Mouse (Mus musculus) heart, embryonic 11.5 days (tissue): ENCODE measurements at regions not wholly inside any gene's neighbourhood (a gene's known extent, or its start where the extent isn't known, plus 50 kb on each side); places are given as distances from the start of the nearest gene placed in this dataset.
"Not testable (repeated sequence)": the region's sequence is repeated elsewhere in the genome, so short reads cannot be mapped to it uniquely, and the experiment has no call there.

Source experiments
- ATAC-seq: fragments of 200-750 bp; cut with Nextera tagmentation; replicated peaks from 2 replicates; pipeline ENCODE4 v1.8.0; 2017; ENCODE audit warnings: moderate library complexity; ENCODE audit not compliant: insufficient number of reproducible peaks, low FRiP score, low TSS enrichment
- H3K27ac ChIP-seq: fragments of 300-500 bp; sonication (generic); 2 replicates; pipeline ENCODE4 v1.5.1; 2014; ENCODE audit warnings: mild to moderate bottlenecking, low read depth, low read length
- H3K27me3 ChIP-seq: fragments of 300-500 bp; sonication (generic); 2 replicates; pipeline ENCODE4 v1.6.1; 2014; ENCODE audit warnings: mild to moderate bottlenecking, low read length, mixed read lengths; ENCODE audit not compliant: control insufficient read depth, insufficient read depth
- H3K36me3 ChIP-seq: fragments of 300-500 bp; sonication (generic); 2 replicates; pipeline ENCODE4 v1.6.1; 2014; ENCODE audit warnings: mild to moderate bottlenecking, low read length, moderate library complexity, mixed read lengths; ENCODE audit not compliant: control insufficient read depth, insufficient read depth
- H3K4me1 ChIP-seq: fragments of 300-500 bp; sonication (generic); 2 replicates; pipeline ENCODE4 v1.6.1; 2014; ENCODE audit warnings: low read length; ENCODE audit not compliant: control insufficient read depth, insufficient read depth
- H3K4me2 ChIP-seq: fragments of 300-500 bp; sonication (generic); 2 replicates; pipeline ENCODE4 v1.6.1; 2014; ENCODE audit warnings: mild to moderate bottlenecking, moderate library complexity
- H3K4me3 ChIP-seq: fragments of 300-500 bp; sonication (generic); 2 replicates; pipeline ENCODE4 v1.5.1; 2014; ENCODE audit warnings: low read depth, low read length
- H3K9ac ChIP-seq: fragments of 300-500 bp; sonication (generic); 2 replicates; pipeline ENCODE4 v1.6.1; 2014; ENCODE audit warnings: mild to moderate bottlenecking, low read depth, low read length, moderate library complexity
- H3K9me3 ChIP-seq: fragments of 300-500 bp; sonication (generic); replicated peaks from 2 replicates; pipeline ENCODE4 v1.6.1; 2016; ENCODE audit warnings: low read length; ENCODE audit not compliant: control insufficient read depth
- WGBS: fragments of 180-500 bp; shearing (Covaris S2); extraction: QIAGEN DNeasy Blood & Tissue Kit; methylation state at CpG from one replicate; pipeline ENCODE4 v1.1.7; 2014; ENCODE audit not compliant: insufficient replicate concordance; 5-methylcytosine and 5-hydroxymethylcytosine counted together

DNA sequence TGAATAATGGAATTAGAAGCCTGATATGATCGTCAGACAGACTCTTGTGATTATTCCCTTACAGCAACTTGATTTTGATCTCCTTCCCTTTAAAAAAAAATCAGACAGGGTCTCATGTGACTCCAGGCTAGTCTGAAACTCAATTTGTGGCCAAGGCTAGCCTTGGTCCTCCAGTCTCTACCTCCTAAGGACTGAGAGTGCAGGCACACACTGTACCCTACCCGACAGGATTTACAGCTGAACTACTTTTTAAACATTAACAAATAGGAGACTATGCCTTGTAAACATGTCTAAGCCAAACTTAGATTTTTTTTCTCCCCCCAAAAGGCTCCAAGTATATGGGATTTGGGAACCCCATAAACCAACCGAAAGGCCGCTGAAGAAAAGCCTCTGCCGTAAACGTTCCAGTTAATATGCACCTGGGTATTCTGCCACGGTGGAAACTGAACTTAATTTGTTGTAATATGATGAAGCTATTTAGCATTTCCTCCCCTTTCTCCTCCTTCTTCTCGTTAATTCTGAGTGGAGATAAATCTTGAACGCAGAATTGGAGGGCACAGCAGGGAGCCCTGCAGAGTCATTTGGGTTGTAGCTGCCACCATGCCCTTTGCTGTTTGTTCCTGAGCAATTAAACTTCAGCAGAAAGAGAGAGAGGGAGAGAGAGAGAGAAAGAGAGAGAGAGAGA is 170.0 kb upstream of the Kit start:
- H3K4me3 ChIP-seq = no peak overlapping the region
- H3K9me3 ChIP-seq = no peaks in the 10 kb centered on the region
- no peaks in the 10 kb centered on the region for H3K4me1 ChIP-seq
- no peak for ATAC-seq
- no peaks in the 10 kb centered on the region for H3K36me3 ChIP-seq
- no peak overlapping the region for H3K9ac ChIP-seq
- no peaks in the 10 kb centered on the region; the same call in 1 of the 2 replicates for H3K27me3 ChIP-seq
- H3K27ac ChIP-seq = no peak overlapping the region
- 64% methylated on average over 9 of the region's 9 CpGs for WGBS
- H3K4me2 ChIP-seq = no peak overlapping the region

DNA sequence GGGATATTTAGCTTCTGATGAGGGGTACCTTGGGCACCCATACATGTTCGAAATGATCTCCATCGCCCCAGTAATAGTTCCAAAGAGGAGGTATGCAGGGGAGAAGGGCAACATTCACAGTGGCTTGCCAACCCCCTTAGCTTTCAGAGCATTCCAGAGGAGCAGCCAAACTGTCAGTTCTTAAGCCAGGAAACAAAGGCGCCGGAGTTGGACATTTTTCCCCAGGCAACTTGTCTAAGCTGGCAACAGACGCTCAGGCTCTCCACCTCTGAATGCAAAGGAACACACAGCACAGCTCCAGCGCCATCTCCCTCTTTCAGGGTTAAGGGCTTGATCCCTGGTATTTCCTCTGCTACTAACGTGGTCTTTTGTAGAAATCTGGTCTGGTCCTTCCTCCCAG is 169.2 kb upstream of the Kit start:
- Histone ChIP-seq H3K27ac (no peak overlapping the region), H3K4me2 (no peak overlapping the region), H3K4me3 (no peak overlapping the region), H3K36me3 (no peaks in the 10 kb centered on the region), H3K9ac (no peak overlapping the region), H3K27me3 (no peaks in the 10 kb centered on the region), H3K4me1 (no peaks in the 10 kb centered on the region), H3K9me3 (no peaks in the 10 kb centered on the region)
- 60% methylated on average over 7 of the region's 7 CpGs for WGBS
- ATAC-seq = no peak

DNA sequence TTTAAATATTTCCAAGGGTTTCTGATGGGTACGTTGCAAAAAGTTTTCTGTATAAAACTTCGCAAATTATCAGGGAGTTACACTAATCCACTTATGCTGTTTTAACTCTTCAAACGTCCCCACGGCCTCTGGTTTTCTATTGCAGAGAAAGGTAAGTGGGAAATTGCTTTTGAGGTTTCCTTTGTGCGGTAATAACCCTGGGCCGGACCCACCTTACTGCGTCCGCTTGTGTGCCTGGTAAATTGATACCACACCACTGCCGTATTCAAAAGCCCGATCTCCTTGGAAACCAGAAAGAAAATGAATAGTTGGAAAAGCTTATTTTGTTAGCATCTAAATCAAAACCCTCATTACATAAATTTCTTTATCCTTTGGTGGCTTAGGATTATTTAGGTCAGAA is 167.0 kb upstream of the Kit start:
- WGBS = 83% methylated on average over 10 of the region's 10 CpGs

DNA sequence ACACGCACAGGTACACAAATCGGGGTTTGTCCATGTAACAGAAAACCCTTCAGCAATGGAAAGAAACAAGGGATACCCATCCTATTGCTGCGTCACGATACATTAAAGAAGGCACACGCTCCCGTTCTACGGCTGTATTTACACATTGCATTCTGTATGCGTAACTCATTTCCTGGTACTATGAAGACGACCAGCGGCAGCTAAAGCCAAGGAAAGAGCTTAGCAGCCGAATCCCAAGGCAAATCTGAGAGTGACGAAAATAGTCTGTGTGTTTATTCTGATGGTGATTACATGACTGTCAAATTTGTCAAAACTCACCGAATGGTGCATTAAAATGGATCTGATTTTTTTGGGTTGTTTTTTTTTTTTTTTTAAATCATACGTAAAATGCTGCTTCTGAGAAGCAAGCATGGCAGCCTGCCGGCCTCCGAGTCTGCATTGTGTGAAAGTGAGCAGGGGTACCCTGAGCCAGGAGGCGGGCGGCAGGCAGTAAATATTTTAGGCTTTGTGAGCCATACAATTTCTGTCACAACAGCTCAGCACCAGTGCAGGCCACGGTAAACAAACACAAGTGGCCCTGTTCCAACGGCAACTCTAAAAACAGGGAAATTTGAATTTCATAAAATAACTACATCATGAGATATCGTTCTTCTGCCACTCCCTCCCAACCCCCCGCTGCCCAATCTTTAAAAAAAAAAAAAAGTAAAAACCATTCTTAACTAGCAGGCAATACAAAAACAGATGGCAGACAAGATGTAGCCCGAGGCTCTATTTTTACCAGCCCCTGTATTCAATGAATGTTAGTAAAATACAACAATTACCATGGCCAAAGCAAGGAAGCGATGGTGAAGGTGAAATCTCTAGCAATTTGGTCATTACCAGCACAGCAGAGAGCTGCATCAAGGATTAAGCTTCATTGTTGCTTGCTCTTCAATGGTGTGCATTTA is 164.2 kb upstream of the Kit start:
- H3K4me2 ChIP-seq = no peak overlapping the region
- WGBS = 82% methylated on average over 24 of the region's 24 CpGs
- H3K9ac ChIP-seq = no peak overlapping the region
- ATAC-seq = no peak
- H3K4me3 ChIP-seq = no peak overlapping the region
- no peak overlapping the region for H3K27ac ChIP-seq
- H3K27me3 ChIP-seq = no peaks in the 10 kb centered on the region
- no peaks in the 10 kb centered on the region for H3K9me3 ChIP-seq
- H3K36me3 ChIP-seq = no peaks in the 10 kb centered on the region
- H3K4me1 ChIP-seq = no peaks in the 10 kb centered on the region

More for the DNA sequence above, 167.0 kb upstream of the Kit start:
- Histone ChIP-seq H3K4me2 (no peak overlapping the region), H3K9me3 (no peaks in the 10 kb centered on the region), H3K4me1 (no peaks in the 10 kb centered on the region), H3K27me3 (no peaks in the 10 kb centered on the region), H3K9ac (no peak overlapping the region), H3K27ac (no peak overlapping the region), H3K36me3 (no peaks in the 10 kb centered on the region), H3K4me3 (no peak overlapping the region)
- ATAC-seq = no peak

DNA sequence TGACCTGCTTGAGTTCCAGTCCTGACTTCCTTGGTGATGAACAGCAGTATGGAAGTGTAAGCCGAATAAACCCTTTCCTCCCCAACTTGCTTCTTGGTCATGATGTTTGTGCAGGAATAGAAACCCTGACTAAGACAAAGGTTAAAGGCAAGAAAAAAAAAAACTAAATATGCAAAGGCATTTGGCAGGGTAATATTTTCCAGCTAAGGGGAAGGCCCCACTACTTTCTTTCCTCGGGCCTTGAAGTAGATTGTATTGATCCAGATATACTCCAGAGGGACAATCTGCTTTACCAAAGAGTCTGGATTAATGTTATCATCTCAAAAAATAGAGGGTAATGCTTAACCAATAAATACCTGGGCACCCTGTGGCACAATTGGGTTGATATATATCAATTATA is 155.4 kb upstream of the Kit start:
- H3K36me3 ChIP-seq, H3K4me1 ChIP-seq, ATAC-seq, H3K4me2 ChIP-seq, H3K27ac ChIP-seq, H3K4me3 ChIP-seq, H3K9ac ChIP-seq, H3K27me3 ChIP-seq, H3K9me3 ChIP-seq: not testable (repeated sequence)
- 79% methylated on average over 2 of the region's 2 CpGs for whole genome bisulfite sequencing

DNA sequence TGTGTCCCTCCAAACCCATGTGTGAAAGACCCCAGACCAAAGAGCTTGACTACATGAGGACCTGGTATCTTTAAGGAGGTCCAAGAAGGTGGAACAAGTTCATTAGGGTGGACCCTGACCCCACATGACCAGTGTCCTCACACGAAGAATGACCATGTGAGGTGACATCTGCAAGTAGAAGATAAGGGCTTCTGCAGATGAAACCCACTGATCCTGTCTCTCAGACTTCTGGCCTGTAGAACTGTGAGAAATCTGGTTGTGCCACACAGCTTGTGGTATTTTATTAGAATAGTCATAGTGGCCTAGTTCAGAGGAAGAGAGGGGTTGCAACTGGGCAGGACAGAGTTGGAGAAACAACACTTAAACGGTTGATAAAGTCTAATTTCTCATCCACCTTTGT is 141.8 kb upstream of the Kit start:
- no peak overlapping the region for H3K9ac ChIP-seq
- ATAC-seq = no peak
- no peaks in the 10 kb centered on the region for H3K27me3 ChIP-seq
- no peak overlapping the region for H3K4me2 ChIP-seq
- no peaks in the 10 kb centered on the region for H3K9me3 ChIP-seq
- H3K4me3 ChIP-seq = no peak overlapping the region
- H3K27ac ChIP-seq = no peak overlapping the region
- 67% methylated on average over 2 of the region's 2 CpGs for WGBS
- no peaks in the 10 kb centered on the region for H3K4me1 ChIP-seq
- no peaks in the 10 kb centered on the region for H3K36me3 ChIP-seq

DNA sequence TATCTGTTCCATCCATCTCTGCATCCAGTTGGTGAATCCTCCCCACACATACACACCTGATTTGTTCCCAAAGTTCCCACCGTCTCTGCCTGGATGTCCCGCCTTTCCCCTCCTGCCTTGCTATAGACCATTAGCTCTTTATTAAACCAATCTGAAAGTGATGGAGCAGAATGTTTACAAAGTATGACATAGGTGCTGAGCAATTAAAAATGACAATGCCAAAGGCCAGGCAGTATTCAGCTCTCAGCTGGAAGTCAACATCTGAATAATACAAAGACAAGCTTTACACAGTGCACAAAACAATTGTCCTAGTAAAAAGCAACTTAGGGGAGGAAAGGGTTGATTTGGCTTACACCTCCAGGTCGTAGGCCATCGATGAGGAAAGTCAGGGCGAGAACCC is 136.8 kb upstream of the Kit start:
- no peaks in the 10 kb centered on the region for H3K36me3 ChIP-seq
- no peaks in the 10 kb centered on the region for H3K27me3 ChIP-seq
- WGBS = 68% methylated on average over 5 of the region's 5 CpGs
- H3K27ac ChIP-seq = no peak overlapping the region
- H3K9me3 ChIP-seq = no peaks in the 10 kb centered on the region
- H3K4me2 ChIP-seq = no peak overlapping the region
- no peaks in the 10 kb centered on the region for H3K4me1 ChIP-seq
- ATAC-seq = no peak
- H3K9ac ChIP-seq = no peak overlapping the region
- no peak overlapping the region for H3K4me3 ChIP-seq

DNA sequence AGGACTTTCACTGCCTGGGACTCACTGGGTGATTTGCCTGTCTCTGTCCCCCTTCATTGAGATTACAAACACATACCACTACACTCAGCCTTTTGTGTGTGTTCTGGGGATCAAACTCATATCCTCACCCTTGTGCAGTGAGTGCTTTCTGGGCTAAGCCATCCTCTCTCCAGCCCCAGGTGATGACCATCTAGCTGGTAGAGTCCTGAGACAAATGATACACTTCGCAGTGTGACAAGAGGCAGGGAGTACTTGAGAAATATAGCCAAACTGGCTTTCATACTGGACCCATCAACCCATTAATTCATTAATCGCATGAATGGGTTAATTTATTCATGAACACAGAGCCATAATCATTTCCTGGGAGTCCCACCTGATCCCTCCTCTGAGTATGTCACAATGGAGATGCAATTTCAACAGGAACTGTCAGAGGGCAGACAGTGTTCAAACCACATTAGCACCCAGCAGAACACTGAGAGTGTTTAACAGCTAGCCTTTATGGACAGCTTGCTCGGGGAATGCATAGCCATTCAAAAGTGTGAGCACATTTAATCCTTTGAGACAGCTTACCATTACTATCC is 130.6 kb upstream of the Kit start:
- no peak for ATAC-seq
- WGBS = 84% methylated on average over 3 of the region's 3 CpGs
- Histone ChIP-seq H3K4me2 (no peak overlapping the region), H3K27ac (no peak overlapping the region), H3K9ac (no peak overlapping the region), H3K4me3 (no peak overlapping the region), H3K27me3 (peaks cover 4% of the 10 kb centered on the region; the same call in 1 of the 2 replicates), H3K36me3 (no peaks in the 10 kb centered on the region), H3K9me3 (no peaks in the 10 kb centered on the region), H3K4me1 (no peaks in the 10 kb centered on the region)
